Mouse (Mus musculus) naive thymus-derived CD4-positive, alpha-beta T cell, adult 5 months (primary cell): ENCODE measurements around the gene Ruvbl2. TPM values are rescaled to one million over a fixed set of nuclear protein-coding genes. Genes with fewer than 3 reads are reported as not detected.

Source experiments
- polyA plus RNA-seq: library from polyadenylated mRNA; unstranded; fragments of 100-300 nt; shearing (Covaris generic); gene quantifications from one replicate; pipeline ENCODE4 v1.2.1, GENCODE M21; 2017

Gene Ruvbl2
- polyA plus RNA-seq, result 33.7 TPM

DNA sequence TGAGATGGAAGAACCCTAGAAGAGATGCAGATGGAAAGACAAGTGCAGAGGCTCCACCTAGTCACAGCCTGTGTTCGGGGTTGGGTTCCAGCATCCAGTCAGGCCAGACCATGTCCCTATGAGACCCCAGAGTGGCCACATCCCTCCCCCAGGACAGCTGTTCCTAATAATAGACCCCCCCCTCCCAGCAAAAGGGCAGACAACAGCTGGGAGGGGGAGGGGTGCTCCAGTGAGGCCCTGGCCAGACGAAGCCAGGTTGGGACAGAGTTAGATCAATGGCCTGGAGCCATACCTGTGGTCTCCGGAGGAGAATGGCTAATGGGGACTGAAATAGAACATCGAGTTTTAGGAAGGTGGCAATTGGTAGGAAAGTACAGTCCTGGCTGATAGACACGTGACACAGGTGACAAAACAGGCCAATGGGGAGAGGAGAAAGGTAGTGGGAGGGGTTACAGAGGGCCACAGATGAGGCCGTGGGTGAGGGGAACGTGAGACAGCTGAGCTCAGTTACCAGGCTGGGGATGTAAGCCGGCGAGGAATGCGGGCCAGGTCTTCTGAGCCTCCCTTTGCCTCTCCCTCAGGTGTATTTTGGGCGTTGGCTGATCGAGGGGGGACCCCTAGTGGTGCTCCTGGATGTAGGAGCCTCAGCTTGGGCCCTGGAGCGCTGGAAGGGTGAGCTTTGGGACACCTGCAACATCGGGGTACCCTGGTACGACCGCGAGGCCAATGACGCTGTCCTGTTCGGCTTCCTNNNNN lies at the start of gene Ruvbl2:
Gene Ruvbl2, minus strand, starts transcription at position 576 of the 756 bp plus-strand sequence.

DNA sequence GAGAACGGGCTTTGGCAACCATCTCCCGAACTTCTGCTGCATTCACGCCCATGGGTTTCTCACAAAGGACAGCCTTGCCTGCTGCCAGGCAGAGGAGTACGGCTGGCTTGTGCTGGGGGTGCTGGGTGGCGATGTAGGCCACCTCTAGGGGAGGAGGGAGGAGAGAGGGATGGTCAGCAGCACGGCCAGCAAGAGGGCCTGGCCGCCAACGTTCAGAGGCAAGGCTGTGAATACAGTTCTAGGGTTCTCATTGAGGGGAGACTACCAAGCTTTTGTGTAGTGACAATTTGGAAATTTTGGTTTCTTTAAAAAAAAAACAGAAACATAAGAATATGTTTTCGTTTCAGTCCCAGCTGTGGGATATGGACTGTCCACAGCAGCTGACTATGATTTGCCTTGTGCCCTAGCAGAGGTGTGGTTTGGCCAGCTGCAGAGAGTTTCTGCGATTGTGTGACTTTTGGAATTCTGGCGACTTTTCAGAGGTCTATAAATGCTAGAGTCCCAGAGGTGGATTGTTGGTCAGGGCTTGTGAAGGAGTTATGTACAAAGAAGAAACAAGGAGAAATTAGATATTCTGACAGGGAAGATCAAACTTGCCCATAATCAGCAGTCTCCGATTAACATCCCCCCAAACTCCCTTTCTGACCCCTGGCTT lies 49.0 kb upstream of the Ruvbl2 start, which contains the start of gene Gm45808:
Gene Gm45808, minus strand, starts transcription at position 51 of the 655 bp plus-strand sequence.

DNA sequence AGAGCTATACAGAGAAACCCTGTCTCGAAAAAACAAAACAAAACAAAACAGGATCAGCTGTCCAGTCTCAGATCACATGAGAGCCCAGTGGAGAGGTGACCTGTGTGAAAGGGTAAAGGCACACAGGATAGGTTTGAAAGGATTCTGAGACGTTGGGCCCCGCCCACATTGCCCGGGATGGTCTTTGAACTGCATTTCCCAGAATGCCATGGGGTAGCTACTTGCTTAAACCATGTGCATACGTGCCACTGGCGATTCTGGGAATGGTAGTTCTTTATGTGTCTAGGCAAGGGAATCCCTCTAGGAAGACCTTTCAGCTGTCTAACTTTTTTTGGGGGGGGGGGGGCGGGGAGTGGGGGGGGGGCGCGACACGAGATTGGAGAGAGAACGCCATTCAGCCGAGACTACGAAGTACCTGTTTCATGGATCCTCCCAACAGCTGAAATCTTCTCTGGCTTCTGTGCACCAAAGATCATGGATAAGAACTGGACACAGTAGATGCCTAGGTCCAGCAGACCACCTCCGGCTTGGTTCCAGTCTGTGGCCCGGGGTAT lies 43.6 kb upstream of the Ruvbl2 start, which contains the start of gene Tulp2:
Gene Tulp2, plus strand, starts transcription at position 504 of the 554 bp plus-strand sequence.

DNA sequence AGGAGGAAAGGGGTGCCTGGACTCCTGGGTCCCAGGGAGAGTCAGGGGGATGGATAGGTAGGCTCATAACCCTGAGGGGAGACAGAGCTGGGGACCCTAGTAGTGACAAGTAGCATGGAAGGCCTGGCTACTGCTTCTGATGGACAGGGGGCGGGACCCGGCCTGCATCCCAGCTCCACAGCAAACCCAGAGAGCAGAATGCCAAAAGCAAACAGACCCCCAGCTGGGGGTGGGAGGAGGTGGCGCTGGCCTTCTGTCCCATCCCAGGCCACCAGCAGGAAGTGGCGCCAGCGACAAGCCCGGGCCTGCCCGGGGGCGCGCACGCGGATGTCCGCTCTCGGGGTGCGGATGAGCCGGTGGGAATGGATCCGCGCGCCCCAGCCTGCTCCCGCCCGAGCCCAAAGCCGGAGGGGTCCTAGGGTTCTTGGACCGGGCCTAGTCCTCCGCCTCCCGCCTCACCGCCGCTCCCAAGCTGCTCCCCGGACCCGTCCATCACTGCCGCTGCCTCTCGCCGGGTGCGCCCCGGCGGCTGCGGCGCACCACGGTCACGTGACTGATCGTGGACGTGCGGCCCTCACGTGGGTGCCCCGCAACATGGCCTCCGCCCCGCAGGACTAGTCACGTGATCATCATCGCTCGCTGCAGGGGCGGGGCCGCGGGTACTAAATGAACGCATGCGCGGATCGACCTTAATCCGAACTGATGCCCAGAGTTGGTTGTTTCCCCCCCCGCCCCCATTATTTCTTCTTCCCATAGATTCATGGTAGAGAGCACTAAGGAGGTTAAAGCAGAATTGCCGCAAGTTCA lies 28.6 kb upstream of the Ruvbl2 start, which contains the start of gene Bax:
Gene Bax, minus strand, starts transcription at position 616 of the 807 bp plus-strand sequence.

DNA sequence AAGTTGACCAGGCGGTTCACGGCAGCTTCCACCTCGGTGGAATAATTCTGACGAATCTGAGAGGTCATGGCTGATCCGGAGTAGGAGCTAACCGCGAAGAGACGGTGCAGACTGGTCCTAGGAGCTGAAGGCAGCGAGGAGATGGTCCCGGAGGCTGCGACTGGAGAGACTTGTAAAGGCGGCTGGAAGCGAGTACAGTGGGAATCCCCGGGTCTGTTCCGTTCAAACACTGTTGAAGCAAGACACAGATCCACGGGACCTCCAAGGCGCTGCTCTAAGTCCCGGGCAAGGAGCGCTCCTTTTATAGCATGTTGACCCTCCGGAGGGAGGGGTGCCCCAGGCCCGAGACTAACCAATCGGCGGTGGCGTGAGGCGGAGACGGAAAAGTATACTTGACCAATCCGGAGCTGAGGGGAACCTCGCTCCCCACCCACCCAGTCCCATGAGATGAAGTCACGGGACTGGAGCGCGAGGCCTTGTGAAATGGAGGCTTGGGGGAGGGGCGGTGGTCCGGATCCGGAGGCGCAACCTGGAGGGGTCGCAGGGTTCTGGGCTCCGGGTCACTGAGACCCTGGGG lies 21.8 kb upstream of the Ruvbl2 start, which contains the start of gene Ftl1:
Gene Ftl1, minus strand, starts transcription at position 321 of the 577 bp plus-strand sequence.

DNA sequence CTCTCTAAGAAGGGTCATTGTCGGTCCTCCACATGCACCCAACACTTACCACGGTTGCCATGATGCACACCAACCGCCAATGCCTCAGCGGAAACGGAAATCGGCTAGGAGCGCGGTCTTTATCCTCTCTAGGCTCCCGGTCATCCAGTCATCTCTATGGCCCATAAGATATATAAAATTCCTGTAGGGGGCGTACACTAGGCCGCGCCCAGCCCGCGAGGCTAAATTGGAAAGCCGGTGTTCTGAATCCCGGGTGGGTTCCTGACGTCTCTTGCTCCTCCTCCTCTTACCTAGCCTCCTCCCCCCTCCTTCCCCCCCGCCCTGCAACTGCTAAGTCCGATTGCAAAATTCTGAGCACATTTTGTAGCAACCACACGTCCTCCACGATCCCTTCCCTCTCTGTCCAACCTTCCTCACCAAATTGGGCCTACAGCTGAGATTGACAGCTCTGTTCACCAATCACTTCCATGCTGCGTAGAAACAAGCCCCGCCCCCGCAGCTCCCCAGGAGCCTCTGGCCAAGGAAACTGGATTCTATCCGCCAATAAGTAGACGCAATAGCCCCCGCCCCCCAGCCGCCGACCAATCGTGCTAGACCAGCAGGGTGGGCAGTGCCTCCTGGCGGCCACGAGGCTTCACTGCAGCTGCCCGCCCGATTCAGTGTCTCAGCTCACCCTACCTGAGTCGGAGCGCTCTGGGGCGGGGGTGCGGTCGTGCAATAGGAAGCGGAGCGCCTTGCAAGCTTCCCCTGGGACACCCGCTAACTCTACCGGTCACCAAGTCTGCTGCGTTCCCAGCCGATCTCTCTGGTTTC lies 3.5 kb downstream of the Ruvbl2 start, which contains the start of gene Gys1:
Gene Gys1, plus strand, starts transcription at position 642 of the 813 bp plus-strand sequence.

DNA sequence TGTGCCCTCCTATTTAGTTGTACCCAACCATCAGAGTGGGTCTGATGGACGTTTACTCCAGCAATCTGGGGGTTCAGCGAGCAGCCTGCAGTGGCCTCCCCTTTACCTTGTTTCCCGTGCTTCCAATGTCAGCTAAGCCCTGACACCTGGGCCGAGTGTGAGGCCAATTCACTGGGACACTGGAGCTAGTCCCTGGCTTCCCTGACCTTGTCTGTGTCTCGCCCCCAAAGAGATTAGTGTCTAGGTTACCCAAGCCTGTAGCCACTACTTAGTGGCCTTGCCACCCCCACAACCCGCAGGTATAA lies 17.3 kb downstream of the Ruvbl2 start, which contains the start of gene Lhb:
Gene Lhb, plus strand, starts transcription at position 206 of the 305 bp plus-strand sequence.

DNA sequence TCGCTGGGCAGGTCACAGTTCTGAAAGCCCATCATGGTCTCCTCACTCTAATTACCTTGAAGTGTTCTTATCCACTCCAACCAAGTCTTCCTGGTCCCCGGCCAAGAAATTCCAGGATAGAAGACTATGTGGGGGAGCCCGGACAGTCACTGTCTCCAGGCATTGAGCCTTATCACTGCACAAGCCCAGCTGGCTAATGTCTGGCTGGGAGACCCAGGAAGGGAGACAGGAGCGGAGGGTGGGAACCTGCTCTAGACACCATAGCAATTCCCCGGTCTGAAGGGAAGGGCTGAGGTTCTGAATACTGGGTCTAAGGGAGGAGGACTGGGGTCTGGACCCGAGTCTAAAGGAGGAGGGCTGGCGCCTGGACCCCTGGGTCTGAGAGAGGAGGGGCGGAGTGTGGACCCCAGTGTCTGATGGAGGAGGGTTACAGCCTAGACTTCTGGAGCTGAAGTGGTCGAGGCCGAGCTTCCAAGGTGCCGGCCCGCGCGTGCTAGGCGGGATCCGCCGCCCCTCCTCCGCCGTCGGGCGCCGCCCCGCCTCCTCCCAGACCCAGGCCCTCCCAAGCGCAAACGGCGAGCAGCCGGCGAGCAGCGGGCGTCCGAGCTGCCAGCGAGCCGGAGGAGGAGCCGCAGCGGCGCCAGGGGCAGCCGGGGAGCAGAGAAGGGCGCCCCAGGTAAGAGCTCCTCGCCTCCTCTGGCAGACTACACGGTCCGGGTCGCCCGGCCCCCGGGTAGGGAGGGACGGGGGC lies 24.6 kb downstream of the Ruvbl2 start, which contains the start of gene Ntf5:
Gene Ntf5, plus strand, starts transcription at position 583 of the 751 bp plus-strand sequence.

DNA sequence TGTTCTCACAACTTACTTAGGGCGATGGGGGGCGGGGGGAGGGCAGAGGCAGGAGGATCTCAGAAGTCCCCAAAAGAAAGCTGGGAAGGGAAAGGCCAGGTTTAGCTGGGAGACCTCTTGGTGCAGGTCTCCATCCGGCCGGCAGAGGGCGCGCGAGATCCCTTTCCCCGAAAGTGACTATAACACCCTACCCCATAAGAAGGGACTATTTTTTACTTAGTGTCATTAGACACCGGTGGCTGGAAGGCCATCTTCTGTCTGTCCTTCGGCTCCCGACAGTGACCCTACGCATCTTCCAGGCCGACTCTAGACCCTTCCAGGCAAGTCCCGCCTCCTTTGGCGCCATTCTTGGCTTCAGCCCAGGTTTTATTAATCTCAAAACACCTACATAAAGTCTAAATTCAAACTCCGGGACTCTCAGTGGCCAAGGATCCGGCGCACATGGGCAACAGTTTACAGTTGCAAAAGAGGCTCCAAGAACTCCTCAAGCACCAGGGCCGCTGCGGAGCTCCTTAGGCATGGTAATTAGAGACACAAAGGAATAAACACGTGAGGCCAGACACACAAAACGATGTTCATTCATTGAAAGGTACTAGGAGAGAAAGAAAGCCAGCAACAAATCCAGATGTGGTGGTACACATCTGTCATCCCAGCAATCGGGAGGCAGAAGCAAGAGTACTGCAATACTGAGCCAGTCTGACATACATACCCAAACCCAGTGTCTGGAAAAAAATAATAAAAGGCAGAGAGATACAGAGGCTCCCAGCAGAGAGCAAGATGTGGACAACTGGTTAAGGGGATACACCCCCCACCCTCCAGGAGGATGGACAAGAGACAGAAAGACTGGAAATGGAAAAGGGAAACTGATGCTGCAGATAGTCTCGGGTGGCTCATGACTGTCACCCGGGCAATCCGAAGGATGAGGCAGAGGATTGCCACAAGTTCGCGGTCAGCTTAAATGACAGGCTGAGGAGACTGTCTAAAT lies 32.5 kb downstream of the Ruvbl2 start, which contains the start of gene Kcna7:
Gene Kcna7, plus strand, starts transcription at position 563 of the 985 bp plus-strand sequence.

DNA sequence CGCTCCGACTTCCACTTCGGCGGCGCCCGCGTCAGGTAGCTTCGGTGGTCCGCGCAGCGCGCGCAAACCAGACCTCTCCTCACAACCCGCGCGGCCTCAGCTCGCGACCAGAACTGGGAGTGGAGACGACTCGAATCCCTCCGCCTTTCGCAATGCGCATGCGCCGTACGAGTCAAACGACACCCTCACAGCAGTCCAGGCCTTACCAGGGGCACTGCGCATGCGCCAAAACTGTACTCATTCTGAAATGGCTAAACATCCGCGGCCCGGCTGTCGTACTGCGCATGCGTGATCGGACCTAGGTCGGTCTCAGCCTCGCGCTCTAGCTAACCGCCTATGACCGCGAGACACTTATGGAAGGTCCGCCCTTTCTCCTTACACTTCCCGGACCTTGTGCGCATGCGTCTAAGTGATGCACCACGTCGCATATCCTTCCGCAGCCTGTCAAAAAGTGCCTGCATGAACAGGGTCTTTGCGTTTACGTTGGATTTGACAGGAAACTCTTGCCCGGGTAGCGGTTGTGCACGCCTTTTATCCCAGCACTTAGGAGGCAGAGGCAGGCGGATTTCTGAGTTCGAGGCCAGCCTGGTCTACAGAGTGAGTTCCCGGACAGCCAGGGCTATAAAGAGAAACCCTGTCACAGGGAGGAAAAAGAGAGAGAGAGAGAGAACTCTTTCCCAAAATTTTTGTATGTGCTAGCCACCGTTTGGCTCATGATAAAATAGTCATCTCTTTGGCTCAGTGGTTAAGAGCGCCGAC lies 42.1 kb downstream of the Ruvbl2 start, which contains the start of gene Snrnp70:
Gene Snrnp70, minus strand, starts transcription at position 165 of the 759 bp plus-strand sequence.

Other genes with a start within 250 kb of the Ruvbl2 start
- not detected for gene Ccdc155, start 233.2 kb downstream of the Ruvbl2 start, polyA plus RNA-seq
- 2.7 TPM for gene Dkkl1, start 225.9 kb downstream of the Ruvbl2 start, polyA plus RNA-seq
- 0.95 TPM for gene Tead2, start 222.3 kb downstream of the Ruvbl2 start, polyA plus RNA-seq
- gene Cd37, start 199.0 kb downstream of the Ruvbl2 start, polyA plus RNA-seq, result 402 TPM
- not detected for gene Slc6a16, start 197.0 kb downstream of the Ruvbl2 start, polyA plus RNA-seq
- gene Slc6a21, start 160.6 kb downstream of the Ruvbl2 start, polyA plus RNA-seq, result not detected
- gene Trpm4, start 104.3 kb downstream of the Ruvbl2 start, polyA plus RNA-seq, result 8.0 TPM
- not detected for gene Hrc, start 102.8 kb downstream of the Ruvbl2 start, polyA plus RNA-seq
- not detected for gene Ppfia3, start 71.1 kb downstream of the Ruvbl2 start, polyA plus RNA-seq
- gene Lin7b, start 67.5 kb downstream of the Ruvbl2 start, polyA plus RNA-seq, result not detected
- gene Snrnp70, start 42.4 kb downstream of the Ruvbl2 start, polyA plus RNA-seq, result 236 TPM
- gene Kcna7, start 32.4 kb downstream of the Ruvbl2 start, polyA plus RNA-seq, result not detected
- gene Ntf5, start 24.4 kb downstream of the Ruvbl2 start, polyA plus RNA-seq, result not detected
- not detected for gene Lhb, start 17.3 kb downstream of the Ruvbl2 start, polyA plus RNA-seq
- gene Gys1, start 3.3 kb downstream of the Ruvbl2 start, polyA plus RNA-seq, result 8.8 TPM
- gene Ftl1, start 21.8 kb upstream of the Ruvbl2 start, polyA plus RNA-seq, result 2,872 TPM
- 198 TPM for gene Bax, start 28.8 kb upstream of the Ruvbl2 start, polyA plus RNA-seq
- gene Tulp2, start 43.8 kb upstream of the Ruvbl2 start, polyA plus RNA-seq, result 6.5 TPM
- gene Gm45808, start 48.7 kb upstream of the Ruvbl2 start, polyA plus RNA-seq, result not detected
- 0.16 TPM for gene Dhdh, start 50.7 kb upstream of the Ruvbl2 start, polyA plus RNA-seq
- gene Nucb1, start 72.3 kb upstream of the Ruvbl2 start, polyA plus RNA-seq, result 133 TPM
- 587 TPM for gene Ppp1r15a, start 88.2 kb upstream of the Ruvbl2 start, polyA plus RNA-seq
- gene Plekha4, start 88.2 kb upstream of the Ruvbl2 start, polyA plus RNA-seq, result 1.0 TPM
- gene Hsd17b14, start 116.8 kb upstream of the Ruvbl2 start, polyA plus RNA-seq, result 0.66 TPM
- 123 TPM for gene Bcat2, start 132.1 kb upstream of the Ruvbl2 start, polyA plus RNA-seq
- gene Fgf21, start 177.4 kb upstream of the Ruvbl2 start, polyA plus RNA-seq, result not detected
- not detected for gene Fut1, start 179.2 kb upstream of the Ruvbl2 start, polyA plus RNA-seq
- not detected for gene Izumo1, start 183.7 kb upstream of the Ruvbl2 start, polyA plus RNA-seq
- 0.41 TPM for gene Rasip1, start 189.4 kb upstream of the Ruvbl2 start, polyA plus RNA-seq
- not detected for gene Mamstr, start 201.9 kb upstream of the Ruvbl2 start, polyA plus RNA-seq
- not detected for gene Fut2, start 228.3 kb upstream of the Ruvbl2 start, polyA plus RNA-seq
- 0.26 TPM for gene Ntn5, start 245.9 kb upstream of the Ruvbl2 start, polyA plus RNA-seq